Mouse (Mus musculus) heart, adult 2 months (tissue): ENCODE results near the gene Hsd3b4.
"Not testable (repeated sequence)": the region's sequence is repeated elsewhere in the genome, so short reads cannot be mapped to it uniquely, and the experiment has no call there.

Experiments
- CTCF ChIP-seq: fragments of 200-600 bp; IDR thresholded peaks from 2 replicates; pipeline ENCODE4 v1.8.1; 2022; ENCODE audit warnings: antibody characterized with exemption, mild to moderate bottlenecking, moderate library complexity
- EP300 ChIP-seq: fragments of 200-500 bp; IDR thresholded peaks from 2 replicates; pipeline ENCODE4 v1.6.1; 2011; ENCODE audit warnings: low read depth, low read length, control low read depth; ENCODE audit not compliant: insufficient read depth
- POLR2A ChIP-seq: fragments of 200-500 bp; IDR thresholded peaks from 2 replicates; pipeline ENCODE4 v1.6.1; 2011; ENCODE audit warnings: mild to moderate bottlenecking, low read depth, low read length, control low read depth; ENCODE audit not compliant: insufficient read depth

GRCm38 (mm10) chr3:98510414-98510813 lies at the start of gene Hsd3b4:
- not testable (repeated sequence) for TF ChIP-seq CTCF, EP300, POLR2A
